Mouse (Mus musculus): ENCODE measurements at regions not wholly inside any gene's neighbourhood (a gene's known extent, or its start where the extent isn't known, plus 50 kb on each side); places are given as distances from the start of the nearest gene placed in this dataset.
"Not testable (repeated sequence)": the region's sequence is repeated elsewhere in the genome, so short reads cannot be mapped to it uniquely, and the experiment has no call there.

DNA sequence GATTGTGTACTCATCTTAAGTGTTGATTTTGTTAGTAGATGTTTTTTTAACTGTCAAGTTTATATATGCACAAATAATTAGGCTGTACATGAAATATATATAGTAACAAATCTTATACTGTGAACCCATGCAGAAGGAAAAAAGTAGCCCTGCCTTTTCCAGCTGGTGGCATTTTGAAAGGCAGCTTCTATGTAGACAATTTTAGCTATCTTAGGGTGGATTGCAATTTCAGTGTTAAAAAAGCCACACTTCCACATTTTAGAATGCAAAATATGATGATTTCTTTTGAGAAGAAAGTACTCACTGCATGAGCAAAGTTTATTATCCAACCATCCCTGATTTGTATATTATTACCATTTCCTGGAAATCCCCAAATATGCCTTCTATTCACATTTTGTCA lies 1256.1 kb upstream of the Gm12353 start:
- DNase-seq (ENCODE audit: inconsistent ontology term) = no peak

GRCm38 (mm10) chr4:18365514-18365913 lies 1239.7 kb upstream of the Gm12353 start:
- no peak for DNase-seq (ENCODE audit: inconsistent ontology term)

- no peak for DNase-seq (ENCODE audit: inconsistent ontology term)
Observed at GRCm38 (mm10) chr4:18365916-18366315, 1239.3 kb upstream of the Gm12353 start.

DNA sequence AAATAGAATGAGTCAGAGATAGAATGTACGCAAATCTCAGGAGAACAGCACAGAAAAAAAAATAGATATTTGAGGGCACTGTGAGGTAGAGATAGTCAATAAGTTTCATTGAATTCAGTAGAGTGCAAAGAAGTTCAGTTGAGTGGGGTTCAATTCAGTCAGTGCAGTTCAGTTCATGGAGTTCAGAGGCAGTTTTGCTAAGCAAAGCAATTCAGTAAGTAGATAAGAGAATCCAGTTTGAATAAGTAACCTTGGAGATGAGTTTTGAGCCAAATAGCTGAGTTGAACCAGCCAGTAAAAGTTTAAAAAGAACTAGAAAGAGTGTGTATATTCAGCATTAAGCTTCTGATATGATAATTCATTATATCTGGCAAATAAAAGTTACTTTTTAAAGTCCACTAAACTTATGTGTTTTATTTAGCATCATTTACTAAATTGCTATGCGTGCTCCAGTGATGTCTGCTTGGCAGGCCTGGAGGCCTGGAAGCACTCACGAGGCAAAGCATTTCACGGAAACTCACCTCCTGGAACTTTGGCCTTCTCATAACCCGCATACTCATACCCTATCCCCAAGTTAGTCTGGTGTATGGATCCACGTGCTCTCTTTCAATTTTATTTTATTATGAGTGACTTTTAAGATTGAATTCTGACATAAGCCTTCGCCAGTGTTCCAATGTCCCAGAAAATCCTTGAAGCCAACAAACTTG lies 1210.3 kb upstream of the Gm12353 start:
- DNase-seq (ENCODE audit: inconsistent ontology term) = peak; percentile 6

DNA sequence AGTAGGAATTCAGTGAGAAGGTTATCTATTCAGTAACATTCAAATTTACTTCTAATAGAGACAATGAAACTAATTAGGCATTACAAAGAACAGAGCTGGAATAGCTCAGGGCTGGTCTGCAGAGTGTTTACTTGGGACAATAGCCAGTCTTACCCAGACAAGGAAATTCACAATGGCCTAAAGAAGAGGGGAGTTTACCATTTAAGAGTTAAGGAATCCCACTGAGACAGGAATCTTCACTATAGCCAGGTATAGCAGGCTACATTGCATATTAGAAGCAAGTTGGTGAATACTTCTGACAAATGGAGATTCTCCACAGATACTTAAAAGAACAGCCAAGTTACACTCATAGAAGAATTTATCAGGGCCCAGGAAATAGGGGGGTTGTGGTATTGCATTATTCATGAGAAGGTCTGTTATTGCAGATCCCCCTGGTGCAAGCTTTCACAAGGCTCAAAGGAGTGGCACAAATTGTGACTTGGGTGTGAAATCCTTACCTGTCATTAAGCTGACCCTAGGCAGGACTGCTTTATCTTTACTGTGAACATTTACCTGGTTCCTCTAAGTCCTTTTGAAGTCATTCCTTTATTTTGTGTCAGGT lies 1209.6 kb upstream of the Gm12353 start:
- peak; percentile 3 for DNase-seq (ENCODE audit: inconsistent ontology term)

GRCm38 (mm10) chr4:18410338-18410737 lies 1194.9 kb upstream of the Gm12353 start:
- no peak for DNase-seq (ENCODE audit: inconsistent ontology term)

DNA sequence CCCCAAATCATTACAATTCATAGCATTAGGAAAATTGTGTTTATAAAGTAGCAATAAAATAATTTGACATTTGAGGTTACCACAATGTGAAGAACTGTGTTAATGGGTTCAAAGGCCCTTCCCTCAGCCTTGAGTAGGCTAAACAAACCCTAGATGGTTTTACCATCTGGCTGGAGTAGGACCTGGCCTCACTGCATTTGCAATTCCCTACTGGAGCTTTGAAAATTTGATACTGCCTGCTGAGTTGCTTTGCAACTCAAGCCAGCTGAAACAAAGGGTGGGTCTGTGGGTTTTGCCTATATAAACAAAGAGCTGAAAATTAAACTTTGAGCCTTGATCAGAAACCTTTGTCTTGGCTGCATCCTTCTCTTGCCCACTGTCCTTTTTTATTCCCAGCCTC lies 1163.9 kb upstream of the Gm12353 start:
- DNase-seq (ENCODE audit: inconsistent ontology term) = no peak

DNA sequence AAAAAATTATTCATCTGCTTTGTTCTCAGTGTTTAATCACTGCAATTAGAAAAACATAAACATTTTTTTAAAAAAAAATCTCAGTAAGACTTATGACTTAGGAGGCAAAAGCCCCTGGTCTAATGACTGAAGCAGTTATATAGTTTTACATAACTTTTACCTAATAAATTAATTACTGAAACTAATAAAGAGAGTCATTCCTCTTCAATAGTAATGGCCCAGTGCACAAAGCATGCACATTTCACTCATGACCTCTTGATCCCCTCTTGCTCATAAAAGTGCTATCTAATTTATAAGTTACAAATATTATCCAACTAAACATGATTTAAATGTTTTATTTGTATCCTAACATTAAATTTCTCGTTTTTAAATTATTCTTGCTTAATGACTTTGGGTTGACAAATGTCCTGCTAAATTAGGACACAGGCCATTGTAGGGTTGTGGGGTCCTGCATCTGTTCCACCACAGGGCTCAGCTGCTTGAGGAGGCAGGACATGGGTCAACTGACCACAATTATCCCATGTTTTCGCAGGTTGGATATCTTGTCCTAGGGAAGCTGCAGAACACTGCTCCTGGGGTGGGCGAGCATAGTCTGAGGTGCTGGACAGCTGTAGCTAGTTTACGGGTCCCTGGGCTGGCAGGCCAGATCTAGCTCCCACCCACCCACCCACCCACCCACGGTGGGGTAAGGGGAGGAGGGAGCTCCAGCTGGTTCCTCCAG lies 1160.8 kb upstream of the Gm12353 start:
- no peak for DNase-seq (ENCODE audit: inconsistent ontology term)

DNA sequence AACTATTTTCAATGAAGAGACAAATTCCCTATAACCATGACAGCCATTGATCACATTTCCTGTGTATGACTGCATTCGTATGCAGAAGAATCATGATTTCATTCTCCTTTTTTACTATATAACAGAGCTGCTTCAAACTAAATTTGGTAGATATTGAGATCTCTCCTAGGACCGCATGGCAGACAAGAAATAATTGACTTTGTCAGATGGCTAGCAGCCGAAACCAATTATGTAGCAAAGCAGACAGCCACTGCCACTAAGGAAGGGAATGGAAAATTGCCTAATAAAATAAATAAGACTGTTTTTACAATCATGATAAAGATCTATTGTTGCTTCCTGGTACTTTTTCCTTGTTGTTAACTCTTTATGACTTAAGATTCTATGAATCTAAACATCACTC lies 1143.6 kb upstream of the Gm12353 start:
- no peak for DNase-seq (ENCODE audit: inconsistent ontology term)

DNA sequence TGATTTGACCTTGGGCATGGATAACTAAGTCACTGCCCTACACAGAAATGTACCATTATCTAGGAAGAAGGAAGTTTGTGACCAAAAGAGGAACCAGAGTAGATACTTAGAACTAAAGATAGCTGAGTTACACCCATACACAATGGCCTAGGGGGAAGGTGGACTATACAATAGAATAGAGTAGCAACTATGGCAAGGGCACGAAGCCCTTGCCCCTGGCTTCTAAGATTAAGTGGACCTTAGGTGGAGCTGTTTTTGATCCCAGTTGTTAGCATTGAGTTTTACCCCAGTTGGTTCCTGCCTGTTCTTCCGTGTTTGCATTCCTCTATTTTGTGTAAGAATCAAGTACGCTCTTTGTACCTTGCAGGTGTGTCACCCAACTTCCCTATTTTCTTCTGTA lies 1137.0 kb upstream of the Gm12353 start:
- DNase-seq (ENCODE audit: inconsistent ontology term) = not testable (repeated sequence)

GRCm38 (mm10) chr4:18469534-18469933 lies 1135.7 kb upstream of the Gm12353 start:
- DNase-seq (ENCODE audit: inconsistent ontology term) = no peak
